Mouse (Mus musculus) cerebellum, postnatal 14 days (tissue): ENCODE results near the gene Kmt2d.

Source experiments
- DNase-seq, 2 experiments: peaks; one replicate each; pipeline ENCODE4 v3.0.0; 2021; ENCODE audit warnings: mixed read lengths in 2 of 2

Kmt2d gene

DNA sequence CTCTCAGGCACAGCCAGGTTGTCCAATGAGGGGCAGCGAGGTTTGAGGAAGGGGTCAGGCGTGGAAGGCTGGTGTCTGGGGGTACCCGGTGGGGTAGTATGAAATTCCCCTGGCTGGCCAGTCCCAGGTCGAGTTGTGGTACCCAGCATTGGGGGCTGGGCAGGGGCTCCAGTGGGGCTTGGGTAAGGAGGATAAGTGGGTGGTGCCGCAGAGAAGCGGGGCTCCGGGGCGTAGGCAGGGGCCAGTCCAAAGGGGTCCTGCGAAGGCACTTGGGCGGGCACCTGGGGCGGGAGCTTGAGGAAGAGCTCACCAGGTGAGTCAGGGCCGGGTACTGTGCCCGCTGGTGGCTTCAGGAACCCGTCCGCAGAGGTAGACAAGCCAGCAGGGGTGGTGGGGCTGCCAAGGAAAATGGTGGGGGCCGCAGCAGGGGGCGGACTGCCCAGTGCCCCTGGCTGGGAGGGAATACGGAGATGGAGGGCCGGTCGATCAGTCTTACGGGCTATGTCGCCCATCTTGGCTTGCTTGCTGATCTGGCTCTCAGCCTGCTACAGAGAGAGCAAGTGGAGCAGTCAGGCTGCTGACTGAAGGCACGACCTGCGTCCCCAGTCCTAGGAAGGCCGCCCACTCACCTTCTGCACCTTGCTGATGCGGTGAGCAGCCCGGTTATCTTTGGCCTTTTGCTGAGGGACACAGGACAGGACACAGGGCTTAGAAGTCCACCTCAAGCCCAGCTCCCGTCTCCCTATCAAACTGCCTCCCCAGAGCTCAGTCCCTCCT lies 17.7 kb downstream of the Kmt2d start:
- peak in 1 of 2 experiments; percentile 27 for DNase-seq

DNA sequence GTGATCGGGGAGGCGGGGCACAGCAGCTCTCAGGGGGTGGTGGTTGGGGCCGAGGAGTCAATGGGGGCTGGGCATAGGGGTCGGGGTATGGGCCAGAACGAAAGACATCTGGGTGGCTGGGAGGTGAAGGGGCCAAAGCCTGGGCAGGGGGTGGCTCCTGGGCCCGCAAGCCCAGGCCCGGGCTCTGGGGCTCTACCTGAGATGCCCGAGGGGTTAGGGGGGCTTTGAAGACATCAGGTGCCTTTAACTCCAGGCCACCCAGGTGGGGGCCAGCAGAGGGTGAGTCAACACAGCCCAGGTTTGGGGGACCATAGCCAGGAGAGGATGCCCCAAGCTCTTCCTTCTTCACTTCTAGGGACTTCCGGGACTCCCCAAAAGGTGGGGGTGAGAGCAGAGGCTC lies 18.3 kb downstream of the Kmt2d start:
- DNase-seq = no peak

DNA sequence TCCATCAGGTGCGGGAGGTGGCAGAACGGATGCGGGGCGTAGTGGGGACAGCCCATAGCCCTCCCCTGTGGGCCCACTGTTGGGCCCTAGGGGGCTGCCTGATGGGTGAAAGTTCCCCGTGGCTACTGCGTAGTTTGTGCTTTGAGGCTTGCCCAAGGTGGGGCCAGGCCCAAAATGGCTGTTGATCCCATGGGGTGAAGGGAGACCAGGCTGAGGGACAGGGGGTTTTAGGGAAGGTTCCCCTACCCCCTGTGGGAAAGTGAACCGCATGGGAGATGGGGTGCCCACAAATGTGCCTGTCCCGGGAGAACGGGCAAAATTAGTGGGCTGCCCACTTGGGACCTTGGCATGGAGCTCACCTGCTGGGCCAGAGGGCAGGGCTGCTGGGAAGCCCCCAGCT lies 18.9 kb downstream of the Kmt2d start:
- no peak for DNase-seq

DNA sequence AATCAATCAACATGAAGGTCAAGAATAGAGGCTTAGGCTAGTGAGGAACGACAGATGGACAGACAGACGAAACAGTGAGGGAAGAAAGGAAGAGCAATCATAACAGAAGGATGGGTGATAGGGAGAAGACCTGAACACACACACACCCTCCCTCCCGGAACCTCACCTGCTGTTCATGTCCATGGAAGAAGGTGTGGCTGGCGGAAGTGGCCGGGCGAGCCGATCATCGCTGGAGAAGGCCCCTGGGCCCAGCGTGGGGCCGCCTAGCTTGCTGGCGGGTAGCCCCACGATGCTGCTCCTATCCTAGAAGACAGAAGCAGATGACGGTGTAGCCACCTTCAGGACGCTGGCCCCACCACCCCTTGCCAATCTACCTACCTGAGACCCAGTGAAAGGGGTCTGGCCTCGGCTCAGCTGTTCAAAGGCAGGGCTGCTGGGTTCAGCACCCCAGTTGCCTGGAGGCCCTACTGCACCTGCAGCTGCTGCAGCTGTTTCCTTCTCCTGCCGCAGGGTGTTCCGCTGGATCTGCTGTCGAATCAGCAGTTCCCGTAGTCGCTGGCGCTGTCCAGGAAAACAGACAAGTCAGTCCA lies 19.7 kb downstream of the Kmt2d start:
- DNase-seq = no peak

DNA sequence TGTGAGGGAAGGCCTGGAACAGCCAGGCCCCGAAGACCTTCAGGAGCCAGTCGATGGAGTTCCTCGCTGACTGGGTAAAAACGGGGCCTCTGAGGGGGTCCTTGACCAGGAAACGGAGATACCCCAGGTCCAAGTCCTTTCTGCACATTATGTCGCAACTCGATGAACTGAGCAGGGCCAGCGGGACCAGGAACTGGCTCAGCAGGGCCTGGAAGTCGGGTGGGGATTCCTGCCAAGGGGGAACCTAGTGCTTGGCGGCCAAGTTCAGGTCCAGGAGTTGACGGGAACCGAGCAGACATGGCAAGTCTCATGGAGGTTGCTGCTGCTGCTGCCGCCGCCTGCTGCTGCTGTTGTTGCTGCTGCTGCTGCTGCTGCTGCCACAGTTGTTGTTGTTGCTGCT lies 20.3 kb downstream of the Kmt2d start:
- no peak for DNase-seq

DNA sequence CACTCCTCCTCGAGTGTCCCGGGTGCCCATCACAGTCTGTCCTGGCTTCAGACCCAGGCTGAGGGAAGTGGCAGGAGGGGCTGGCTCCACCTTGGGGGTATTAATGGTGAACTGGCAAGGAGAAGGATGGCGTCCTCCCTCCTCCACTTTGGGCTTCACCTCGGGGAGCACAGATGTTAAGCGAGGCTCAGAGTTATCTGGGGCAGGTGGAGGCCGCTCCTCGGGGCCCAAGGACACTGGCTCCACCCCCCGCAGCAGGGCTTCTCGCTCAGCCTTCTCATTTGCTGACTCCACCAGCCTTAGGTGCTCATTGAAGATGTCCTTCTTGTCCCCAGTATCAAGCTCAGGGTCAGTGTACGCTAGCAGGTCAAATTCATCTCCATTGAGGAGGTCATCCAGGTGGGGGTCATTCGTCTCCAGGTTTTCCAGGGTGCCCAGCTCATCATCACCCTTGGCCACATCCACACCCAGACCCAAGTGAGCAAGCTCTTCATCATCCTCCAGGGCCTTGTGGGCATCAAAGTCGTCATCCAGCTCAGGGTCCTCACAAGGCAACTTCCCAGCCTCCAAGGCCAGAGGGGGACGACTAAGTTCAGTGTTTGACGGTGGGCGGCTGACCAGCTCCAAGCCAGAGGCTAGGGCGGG lies 20.9 kb downstream of the Kmt2d start:
- no peak for DNase-seq

DNA sequence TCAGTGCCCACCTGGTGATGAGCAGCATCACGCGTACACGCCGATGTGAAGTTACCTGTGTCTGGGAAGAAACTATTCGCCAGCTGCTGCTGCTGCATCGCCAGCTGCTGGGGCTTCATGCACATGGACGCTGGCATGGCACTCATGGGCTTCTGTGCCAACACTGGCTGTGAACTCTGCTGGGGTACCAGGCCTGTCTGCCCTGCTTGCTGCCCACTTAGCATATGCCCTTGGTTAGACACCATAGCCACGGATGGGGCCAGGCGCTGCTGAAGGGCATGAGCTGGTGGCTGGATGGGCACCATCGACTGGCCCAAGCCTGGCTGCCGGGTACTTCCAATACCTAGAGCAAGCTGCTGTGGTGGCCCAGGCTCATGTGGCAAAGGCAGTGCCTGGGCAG lies 21.8 kb downstream of the Kmt2d start:
- DNase-seq = peak in 1 of 2 experiments; percentile 26

DNA sequence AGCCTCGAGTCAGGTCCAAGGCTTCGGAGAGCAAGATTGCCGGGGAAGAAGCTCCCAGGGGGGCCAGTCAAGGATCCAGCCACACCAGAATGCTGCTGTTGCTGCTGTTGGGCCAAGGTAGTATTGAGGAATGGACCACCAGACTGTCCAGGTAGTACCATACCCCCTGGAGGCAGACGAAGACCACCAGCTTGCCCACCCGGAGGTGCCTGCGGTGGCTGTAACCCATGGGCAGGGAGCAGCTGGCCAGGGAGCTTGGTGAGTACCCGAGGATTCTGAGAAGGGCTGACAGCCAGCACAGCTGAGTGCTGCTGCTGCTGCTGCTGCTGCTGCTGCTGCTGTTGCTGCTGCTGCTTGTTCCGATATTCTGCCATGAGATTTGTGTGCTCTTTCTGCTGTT lies 24.9 kb downstream of the Kmt2d start:
- no peak for DNase-seq

DNA sequence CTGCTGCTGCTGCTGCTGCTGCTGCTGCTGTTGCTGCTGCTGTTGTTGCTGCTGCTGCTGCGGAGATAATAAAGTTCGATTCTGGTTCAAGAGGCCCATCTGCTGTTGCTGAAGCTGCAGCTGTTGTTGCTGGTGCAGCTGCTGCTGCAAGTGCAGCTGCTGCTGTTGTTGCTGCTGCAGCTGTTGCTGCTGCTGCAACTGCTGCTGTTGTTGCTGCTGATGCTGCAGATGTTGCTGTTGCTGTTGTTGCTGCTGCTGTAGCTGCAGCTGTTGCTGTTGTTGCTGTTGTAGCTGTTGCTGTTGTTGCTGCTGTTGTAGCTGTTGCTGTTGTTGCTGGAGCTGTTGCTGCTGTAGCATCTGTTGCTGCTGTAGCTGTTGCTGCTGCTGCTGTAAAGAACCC lies 25.9 kb downstream of the Kmt2d start:
- DNase-seq = no peak

DNA sequence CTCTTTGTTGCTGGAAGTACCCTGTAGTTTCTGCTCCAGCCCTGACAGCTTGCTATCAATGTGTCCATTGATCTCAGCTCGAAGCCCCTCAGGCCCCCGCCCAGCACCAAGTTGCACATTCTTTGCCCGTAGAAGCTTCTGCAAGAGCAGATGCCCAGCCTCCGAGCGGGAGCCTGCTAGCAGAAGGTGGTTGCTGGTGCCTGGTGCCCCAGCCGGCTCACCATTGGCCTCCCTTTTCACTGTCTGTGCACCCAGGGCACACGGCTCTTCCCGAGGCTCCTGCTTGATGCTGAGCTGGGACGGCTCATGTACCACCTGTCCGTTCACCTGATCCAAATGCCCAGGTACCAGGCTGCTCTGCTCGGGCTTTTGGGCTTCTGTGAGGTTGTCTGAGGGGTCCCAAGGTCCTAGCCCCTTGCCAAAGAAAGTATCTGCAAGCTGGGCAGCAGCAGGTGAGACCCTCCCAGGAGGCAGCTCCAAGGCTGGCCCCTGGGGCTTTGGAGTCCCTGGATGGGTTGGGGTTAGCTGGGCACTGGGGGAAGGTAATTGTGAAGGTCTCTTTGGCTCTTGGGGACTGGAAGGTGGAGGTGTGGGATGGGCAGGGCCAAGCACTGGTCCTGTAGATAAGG lies 27.3 kb downstream of the Kmt2d start:
- DNase-seq = no peak

DNA sequence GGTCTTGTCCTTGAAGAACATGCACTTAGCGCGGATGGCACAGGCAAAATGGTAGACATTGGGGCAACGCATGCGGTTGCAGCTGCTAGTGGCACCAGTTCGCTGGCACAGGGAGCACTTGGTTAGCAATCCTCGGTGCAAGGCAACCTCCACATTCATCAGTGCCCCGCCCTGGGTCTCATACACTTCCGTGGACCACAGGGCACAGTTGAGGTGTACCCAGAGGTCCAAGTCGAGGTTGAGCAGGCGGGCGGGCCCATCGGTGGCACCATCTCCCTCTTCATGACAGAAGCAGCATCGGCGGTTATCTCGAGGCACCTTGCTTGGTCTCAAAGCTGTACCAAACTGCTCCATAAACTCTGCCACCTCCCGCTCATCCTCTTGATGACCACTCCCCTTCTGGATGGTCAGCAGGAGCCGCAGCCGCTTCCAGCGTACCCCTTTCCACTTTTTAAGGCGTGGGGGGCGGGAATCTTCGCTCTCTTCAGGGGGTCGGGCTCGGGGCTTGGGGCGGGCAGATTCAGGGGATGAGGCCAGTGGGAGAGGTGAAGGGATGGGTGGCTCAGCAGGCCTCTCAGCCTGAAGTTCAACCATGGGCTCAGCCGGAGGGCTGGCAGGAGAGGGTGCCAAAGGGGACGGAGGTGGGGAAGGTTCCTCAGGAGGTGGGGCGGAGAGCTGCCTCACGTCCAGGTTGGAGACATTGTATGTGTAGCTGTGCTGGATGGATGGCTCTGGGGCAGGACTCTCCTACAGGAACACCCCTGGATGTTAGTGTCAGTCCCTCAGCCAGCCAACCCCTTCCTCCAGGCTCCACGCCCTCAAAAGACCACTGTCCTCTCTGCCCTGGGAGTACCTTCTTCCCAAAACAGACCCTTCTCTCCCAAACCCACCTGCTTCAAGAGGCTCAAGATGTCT lies 31.1 kb downstream of the Kmt2d start:
- no peak for DNase-seq

DNA sequence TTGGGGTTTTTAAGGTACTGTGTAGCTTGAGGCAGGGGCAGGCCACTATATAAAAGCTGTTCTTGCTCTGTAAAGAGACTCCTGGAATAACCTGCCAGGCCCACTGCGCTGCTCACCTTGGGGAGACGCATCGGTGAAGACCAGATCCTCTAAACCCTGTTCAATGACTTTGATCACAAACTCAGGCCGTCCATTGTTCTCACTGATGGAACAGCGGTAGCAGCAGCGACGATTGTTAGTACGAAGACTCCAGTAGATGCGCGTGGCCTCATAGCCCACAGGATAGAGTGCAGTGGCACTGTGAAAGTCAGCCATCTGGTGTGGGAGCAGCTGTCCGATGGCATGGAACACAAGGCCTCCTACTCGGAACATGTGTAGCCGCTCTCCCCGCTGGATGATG lies 31.8 kb downstream of the Kmt2d start:
- DNase-seq = no peak

DNA sequence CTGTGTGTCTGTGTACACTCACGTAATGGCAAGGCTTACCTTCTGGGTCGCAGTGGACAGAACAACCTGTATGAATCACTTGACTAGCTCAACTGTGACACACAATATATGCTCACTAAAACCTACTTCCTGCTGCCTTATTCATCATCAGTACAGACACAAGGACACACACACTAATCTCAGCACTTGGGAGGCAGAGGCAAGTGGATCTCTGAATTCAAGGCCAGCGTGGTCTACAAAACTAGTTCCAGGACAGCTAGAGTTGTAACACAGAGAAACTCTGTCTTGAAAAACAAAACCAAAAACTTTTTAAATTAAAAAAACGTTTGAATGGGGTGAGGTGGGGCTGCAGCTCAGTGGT lies 33.3 kb downstream of the Kmt2d start:
- no peak for DNase-seq

DNA sequence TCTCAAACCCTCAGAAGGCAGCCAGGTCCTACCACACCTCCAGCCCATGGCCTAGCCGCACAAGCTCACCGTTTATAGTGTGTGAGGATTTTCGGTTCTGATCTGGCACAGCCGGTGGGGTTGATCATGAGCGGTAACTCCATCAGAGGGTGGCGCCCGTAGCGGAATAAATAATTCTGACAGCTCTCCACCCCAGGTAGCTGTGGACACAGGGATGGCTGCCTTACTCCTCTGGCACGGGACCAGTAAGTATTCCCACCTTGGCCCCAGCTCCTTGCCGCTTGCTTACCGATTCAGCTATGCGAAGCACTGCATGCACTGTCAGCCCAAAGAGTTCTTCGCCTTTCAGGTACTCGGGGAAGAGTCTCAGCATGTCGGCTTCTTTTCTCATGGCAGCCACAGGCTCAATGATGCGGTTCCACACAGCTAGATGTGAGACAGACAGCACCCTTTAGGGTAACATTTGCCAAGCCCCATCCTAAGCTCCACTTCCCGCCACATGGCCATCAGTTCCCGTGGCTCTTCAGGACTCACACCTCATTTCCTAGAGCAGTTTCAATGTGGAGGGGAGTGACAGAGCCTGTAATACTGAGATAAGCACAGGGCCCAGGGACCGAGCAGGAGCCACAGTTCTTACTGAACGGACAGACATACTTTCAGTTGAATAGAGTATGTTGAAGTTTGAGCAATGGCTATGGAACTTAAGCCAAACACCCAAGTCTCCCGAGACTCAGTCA lies 33.8 kb downstream of the Kmt2d start:
- no peak for DNase-seq

DNA sequence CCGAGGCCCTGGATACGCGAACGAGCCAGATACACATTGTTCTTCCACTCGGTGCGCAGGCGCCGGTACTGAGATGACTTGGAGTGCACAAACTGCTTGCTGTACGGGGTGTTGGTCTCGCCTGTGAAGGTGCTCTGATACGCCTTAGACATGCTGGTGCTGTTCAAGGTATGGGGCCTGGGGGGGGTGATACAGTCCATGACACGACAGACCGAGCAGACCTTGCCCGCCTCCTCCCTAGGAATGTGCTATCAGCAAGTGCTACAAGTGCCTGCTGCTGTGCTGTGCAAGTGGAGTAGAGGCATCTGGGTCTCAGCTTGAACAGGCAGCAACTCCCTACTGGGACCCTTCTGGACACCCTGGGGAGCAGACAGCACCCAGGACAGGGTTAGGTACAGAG lies 35.7 kb downstream of the Kmt2d start:
- no peak for DNase-seq

DNA sequence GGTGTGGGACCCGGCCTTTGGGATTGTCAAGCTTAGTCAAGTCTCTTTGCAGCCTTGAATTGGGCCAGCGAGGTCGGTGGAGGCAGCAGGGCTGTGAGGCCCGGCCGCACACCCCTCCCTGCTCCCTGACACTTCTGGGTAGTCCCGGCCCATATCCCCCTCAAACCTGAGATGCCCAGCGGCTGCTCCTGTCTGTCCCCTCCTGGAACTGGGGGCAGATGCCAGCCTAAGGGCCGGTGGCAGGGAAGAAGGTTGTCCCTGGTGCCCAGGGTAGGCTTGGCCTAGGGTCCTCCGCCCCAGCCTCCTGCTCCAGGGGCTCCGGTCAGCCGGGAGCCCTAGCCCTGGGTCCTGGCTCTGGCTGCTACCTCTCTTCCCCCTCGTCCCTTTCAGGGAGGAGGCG lies 36.9 kb downstream of the Kmt2d start:
- no peak for DNase-seq

DNA sequence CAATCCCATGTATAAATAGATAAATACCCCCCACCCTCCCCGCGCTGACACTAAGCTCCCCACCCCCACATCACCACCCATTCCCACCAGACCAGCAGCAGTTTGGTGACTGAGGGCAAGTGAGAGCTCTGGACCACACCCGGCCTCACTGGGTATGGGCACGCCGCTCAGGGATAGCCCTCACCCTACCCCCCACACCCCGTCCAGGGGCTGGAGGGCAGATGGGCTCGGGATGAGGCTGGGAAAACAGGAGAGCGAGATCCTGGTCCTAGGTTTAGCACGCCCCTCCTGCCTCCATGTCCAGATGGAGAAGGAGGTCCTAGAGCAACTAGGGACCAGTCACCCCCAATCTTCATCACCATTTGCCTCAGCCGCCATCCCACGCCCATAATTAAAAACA lies 37.7 kb downstream of the Kmt2d start:
- DNase-seq = no peak

DNA sequence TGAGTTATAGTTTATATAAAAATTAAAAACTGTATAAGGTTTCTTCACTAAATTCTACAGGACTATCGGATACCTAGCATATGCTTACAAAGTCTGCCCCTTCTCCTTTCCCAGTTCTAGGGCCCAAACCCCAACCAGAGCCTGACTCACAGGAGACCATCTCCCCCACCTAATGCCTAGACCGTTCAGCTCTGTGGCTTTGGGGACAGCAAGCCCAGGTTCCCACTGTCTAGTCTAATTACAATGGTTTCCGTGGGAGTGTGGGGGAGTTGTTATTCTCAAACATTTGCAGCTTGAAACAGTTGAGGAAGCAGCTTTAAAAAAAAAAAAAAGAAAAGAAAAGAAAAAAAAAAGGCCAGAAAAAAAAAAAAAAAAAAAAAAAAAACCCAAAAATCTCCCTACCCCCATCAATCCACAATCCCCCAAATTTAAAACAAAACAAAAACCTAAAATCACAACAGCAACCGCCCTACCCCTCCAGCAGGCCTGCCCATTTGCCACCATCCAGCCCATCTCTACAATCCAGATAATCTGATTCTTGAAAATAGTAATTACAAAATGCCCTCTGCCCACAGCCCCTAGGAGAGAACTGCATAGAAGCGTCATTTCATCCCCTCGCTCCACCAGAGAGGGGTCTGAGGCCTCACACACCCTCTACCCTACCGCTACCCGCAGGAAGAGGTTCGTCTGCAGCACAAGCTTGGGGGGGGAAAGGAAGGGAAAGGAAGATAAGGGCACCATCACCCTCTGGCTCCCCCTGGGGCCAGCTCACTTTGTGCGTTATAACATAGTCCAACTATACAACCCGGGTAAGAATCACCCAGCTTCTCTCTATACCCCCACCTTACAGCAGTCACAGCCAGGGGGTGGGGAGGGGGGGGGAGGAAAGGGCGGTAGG lies 38.6 kb downstream of the Kmt2d start:
- DNase-seq = no peak

DNA sequence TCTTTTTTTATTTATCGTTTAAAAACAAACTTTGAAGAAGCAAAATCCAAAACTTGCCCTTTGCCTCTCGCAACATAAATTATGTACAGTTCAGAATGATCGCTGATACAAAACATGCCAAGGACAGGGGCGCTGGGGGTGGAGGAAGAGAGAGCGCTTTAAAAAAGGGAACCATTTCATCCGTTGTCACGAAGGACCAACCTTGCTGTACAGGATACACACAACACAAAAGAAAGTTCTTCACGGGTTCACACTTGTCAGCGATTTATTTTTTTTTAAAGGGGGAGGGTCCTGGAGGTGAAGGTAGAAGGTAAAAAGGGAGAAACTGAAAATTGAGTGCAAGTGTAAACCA lies 39.3 kb downstream of the Kmt2d start:
- no peak for DNase-seq

DNA sequence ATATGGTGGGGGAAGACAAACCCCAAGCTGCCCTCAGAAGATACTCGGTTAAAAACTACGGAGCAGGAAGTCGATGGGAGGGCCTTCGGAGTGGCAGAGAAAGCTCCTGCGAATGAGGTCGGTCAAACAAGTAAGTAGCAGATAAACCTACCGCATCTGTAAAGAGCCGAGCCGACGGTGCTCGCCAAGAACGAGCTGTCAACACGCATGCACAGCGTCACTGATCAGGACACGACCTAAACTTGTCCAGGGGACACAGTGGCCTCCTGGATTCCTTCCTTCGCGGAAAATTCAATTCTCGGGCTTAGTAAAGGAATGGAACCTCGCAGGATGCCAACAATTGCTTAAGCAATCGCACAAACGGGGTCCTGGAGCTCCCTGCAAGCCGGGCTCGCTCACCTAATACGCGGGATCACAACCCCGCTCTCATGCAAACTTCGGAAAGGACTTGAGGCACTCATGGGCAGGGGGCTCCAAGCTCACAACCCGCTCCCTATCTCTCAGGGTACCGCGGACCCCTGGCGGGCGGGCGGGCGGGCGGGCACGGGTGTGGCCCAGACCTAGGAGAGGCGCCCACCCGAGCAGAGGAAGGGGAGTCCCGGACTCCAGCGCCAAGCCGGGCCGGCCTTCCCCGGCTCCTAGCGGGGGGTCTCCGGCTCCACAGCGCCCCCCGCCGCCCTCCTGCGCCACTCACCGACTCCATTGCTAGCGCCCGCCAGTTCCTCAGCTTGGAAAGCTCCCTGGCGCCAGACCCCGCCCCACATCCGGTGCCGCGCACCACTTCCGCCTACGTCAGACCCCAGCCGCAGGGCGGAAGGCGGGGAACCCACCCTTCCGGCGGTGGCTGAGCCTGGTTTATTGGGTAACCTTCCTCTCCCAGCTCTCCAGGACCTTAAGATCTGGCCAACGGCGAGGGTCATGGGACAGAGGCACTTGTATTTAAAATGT lies 40.0 kb downstream of the Kmt2d start, which contains the start of gene Prkag1:
Gene Prkag1, minus strand, starts transcription at position 786 of the 948 bp plus-strand sequence.
- DNase-seq = peak; percentile 97
